Comparison of ENCODE assay signal across 31 mouse cellular contexts in the genomic region with DNA sequence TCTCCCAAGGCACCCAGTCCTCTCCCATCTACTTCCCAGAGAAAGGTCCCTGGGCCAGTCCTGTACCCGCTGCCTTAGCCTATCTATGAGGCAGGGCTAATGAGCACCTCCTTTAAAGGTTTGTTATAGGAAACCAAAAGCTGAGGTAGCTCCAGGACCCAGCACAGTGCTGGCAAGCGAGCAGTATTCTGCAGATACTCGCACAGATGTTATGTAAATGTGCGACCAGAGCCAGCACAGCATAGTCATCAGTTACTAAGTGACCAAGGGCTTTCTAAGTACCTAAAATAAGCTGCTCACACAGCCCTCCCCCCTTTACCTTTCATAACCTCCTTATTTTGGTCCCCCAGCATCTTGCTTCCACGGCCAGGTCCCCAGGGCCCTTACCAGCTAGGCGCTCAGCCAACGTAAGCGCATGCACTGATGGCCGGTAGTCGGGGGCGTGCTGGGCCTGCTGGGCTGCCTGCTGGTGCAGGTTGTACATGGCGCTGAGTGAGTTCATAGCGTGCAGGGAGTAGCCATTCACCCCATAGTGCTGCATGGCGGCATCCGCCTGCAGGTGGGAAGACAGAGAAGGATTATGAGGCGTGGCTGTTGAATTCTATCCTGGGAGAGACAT. TPM values are rescaled to one million over a fixed set of nuclear protein-coding genes. Genes with fewer than 3 reads are reported as not detected.
"Had no signal": no experiment of that assay in that cellular context is flagged by ENCODE, and none has a peak within 500 bp of the region (broad histone marks: within the 10 kb centered on the region; RNA-seq: fewer than 3 reads in every experiment).

No protein-coding gene starts in this region.

- DNase-seq: kidney, adult 8-10 months; kidney, postnatal 14 days; layer of hippocampus, postnatal 36 days; liver; lung, adult 18-20 months; lung, postnatal 10 days; lung, postnatal 36 days; right cerebral cortex, adult 18-20 months; right cerebral cortex, postnatal 14 days; right cerebral cortex, postnatal 4 days; thymus, adult 2 months; thymus, postnatal 14 days; thymus, postnatal 4 days had no signal

- ATAC-seq: liver, embryonic 12.5 days; midbrain, embryonic 13.5 days; midbrain, embryonic 16.5 days had no signal

- H3K36me3 ChIP-seq: limb, embryonic 10.5 days; limb, embryonic 13.5 days; liver, embryonic 12.5 days; liver, embryonic 15.5 days; lung, embryonic 15.5 days had no signal

- H3K4me1 ChIP-seq: limb, embryonic 13.5 days; liver, embryonic 12.5 days; liver, embryonic 15.5 days; lung, embryonic 15.5 days; megakaryocyte, embryonic 14.5 days had no signal

- H3K27ac ChIP-seq: left cerebral cortex, adult 2 months; limb, embryonic 10.5 days; limb, embryonic 13.5 days; liver, embryonic 12.5 days; liver, embryonic 15.5 days; lung, embryonic 15.5 days; midbrain, embryonic 10.5 days; midbrain, embryonic 13.5 days; stomach, postnatal 0 days had no signal

- H3K4me2 ChIP-seq: limb, embryonic 13.5 days; liver, embryonic 12.5 days; liver, embryonic 15.5 days; lung, embryonic 15.5 days; midbrain, embryonic 13.5 days had no signal

- H3K4me3 ChIP-seq: left cerebral cortex, adult 2 months; limb, embryonic 10.5 days; limb, embryonic 13.5 days; liver, embryonic 12.5 days; liver, embryonic 15.5 days; lung, embryonic 15.5 days; megakaryocyte, embryonic 14.5 days; midbrain, embryonic 10.5 days; midbrain, embryonic 13.5 days had no signal

- H3K9ac ChIP-seq: limb, embryonic 13.5 days; liver, embryonic 12.5 days; liver, embryonic 15.5 days; lung, embryonic 15.5 days; midbrain, embryonic 13.5 days had no signal

- H3K9me3 ChIP-seq: limb, embryonic 10.5 days; limb, embryonic 13.5 days; liver, embryonic 12.5 days; liver, embryonic 15.5 days; lung, embryonic 15.5 days; megakaryocyte, embryonic 14.5 days; midbrain, embryonic 10.5 days; midbrain, embryonic 13.5 days had no signal

RNA-seq across cellular contexts. Expression of a gene that starts 16.4 kb away (rescaled TPM):
- total RNA-seq: layer of hippocampus, postnatal 36 days; left cerebral cortex, adult 2 months; monocyte, adult 5-6 weeks had no signal
- polyA plus RNA-seq: kidney, embryonic 16.5 days; large intestine, adult 2 months; limb, embryonic 13.5 days; liver, embryonic 12.5 days; liver, embryonic 15.5 days; stomach, embryonic 14.5 days; stomach, postnatal 0 days had no signal

RNA-seq across cellular contexts. Expression of a gene that starts 32.9 kb away (rescaled TPM):
- total RNA-seq: layer of hippocampus, postnatal 10 days; layer of hippocampus, postnatal 36 days; monocyte, adult 5-6 weeks had no signal
- polyA plus RNA-seq: large intestine, adult 2 months; limb, embryonic 13.5 days; liver, embryonic 12.5 days; liver, embryonic 15.5 days; lung, embryonic 15.5 days; neural tube, embryonic 11.5 days; neural tube, embryonic 14.5 days; stomach, embryonic 14.5 days; stomach, postnatal 0 days; thymus, adult 2 months had no signal

RNA-seq across cellular contexts. Expression of a gene that starts 39.2 kb away (rescaled TPM):
- total RNA-seq: monocyte, adult 5-6 weeks had no signal
- polyA plus RNA-seq: large intestine, adult 2 months; limb, embryonic 10.5 days; limb, embryonic 13.5 days; liver, embryonic 12.5 days; liver, embryonic 15.5 days; lung, embryonic 15.5 days; neural tube, embryonic 11.5 days; stomach, embryonic 14.5 days; stomach, postnatal 0 days had no signal
